Mouse (Mus musculus) brain, embryonic 14.5 days (tissue): ENCODE data around the gene Ifitm6. TPM values are rescaled to one million over a fixed set of nuclear protein-coding genes. Genes with fewer than 3 reads are reported as not detected.
"Not testable (repeated sequence)": the region's sequence is repeated elsewhere in the genome, so short reads cannot be mapped to it uniquely, and the experiment has no call there.

ENCODE experiments used
- DNase-seq: peaks from one replicate; pipeline ENCODE4 v3.0.0-alpha.2; 2011; ENCODE audit warnings: low read depth
- CTCF ChIP-seq: fragments of 200-500 bp; IDR thresholded peaks from 2 replicates; pipeline ENCODE4 v1.5.1; 2012; ENCODE audit warnings: inconsistent platforms, mild to moderate bottlenecking, moderate library complexity, borderline replicate concordance; ENCODE audit not compliant: insufficient read depth, insufficient read length; ENCODE audit errors: extremely low read depth
- POLR2A ChIP-seq: fragments of 200-500 bp; IDR thresholded peaks from 2 replicates; pipeline ENCODE4 v1.6.1; 2012; ENCODE audit warnings: mild to moderate bottlenecking, inconsistent platforms, borderline replicate concordance; ENCODE audit not compliant: poor library complexity, insufficient read depth, insufficient read length, severe bottlenecking; ENCODE audit errors: extremely low read depth
- polyA plus RNA-seq: library from polyadenylated mRNA; depleted of rRNA; stranded (reverse); fragments of >200 nt; gene quantifications from 2 replicates; pipeline ENCODE4 v1.2.3, GENCODE M21; 2012; rRNA removed

The Ifitm6 gene
- polyA plus RNA-seq, 1 experiment, result 0.77 TPM

DNA sequence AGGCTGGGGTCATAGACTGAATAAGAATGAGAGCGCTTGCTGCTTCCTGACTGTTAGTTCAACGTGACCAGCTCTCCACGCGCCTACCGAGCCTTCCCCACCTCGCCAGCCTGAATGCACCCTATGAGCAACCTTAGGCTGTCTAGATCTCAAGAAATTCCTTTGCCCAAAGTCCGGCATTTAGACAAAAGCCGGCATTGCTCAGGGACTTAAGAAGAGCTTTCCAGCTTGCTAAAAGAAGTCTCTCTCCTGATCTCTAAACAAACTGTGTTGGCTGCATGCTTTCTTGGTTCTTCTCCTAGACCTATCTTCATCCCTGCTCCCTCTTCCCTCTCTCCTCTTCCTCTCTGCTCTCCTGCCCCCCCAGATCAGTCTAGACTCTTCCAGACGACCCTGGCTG, 42.8 kb downstream of the Ifitm6 start:
- TF ChIP-seq CTCF (no peak), POLR2A (no peak)
- no peak for DNase-seq

DNA sequence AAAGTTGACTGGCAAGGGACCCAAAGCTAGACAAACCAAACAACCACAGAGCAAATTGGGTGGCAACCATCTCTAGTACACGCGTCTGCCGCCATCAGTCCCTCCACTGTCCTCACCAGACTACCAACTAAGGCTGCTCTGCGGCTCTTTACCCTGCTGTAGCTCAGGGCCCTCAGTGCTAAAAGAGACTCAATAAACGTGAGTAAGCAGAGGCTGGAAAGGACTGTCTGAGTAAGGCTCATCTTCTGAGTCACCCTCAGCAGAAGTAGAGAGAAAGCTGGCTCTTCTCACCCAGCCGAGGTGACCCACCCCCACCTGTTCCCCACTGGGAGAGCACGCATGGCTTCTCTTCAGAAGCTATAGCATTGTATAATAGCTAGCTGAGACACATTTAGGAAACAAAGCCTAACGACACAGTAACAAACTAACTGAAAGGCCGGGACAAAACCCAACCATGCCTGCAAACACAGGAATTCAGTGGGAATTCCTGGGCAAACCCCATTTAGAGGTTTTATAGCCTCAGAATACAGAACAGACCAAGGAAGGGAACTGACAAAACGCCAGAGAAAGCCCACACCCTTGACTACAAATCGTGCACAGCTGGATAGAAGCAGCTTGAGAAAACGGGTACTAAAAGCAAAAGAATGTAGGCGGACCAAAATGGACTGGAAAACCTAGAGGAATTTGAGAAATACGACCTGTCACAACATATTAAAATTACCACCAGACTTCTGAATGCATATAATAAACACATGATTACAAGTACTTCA, 44.1 kb downstream of the Ifitm6 start:
- no peak for TF ChIP-seq POLR2A
- TF ChIP-seq CTCF, result no peak
- no peak for DNase-seq

DNA sequence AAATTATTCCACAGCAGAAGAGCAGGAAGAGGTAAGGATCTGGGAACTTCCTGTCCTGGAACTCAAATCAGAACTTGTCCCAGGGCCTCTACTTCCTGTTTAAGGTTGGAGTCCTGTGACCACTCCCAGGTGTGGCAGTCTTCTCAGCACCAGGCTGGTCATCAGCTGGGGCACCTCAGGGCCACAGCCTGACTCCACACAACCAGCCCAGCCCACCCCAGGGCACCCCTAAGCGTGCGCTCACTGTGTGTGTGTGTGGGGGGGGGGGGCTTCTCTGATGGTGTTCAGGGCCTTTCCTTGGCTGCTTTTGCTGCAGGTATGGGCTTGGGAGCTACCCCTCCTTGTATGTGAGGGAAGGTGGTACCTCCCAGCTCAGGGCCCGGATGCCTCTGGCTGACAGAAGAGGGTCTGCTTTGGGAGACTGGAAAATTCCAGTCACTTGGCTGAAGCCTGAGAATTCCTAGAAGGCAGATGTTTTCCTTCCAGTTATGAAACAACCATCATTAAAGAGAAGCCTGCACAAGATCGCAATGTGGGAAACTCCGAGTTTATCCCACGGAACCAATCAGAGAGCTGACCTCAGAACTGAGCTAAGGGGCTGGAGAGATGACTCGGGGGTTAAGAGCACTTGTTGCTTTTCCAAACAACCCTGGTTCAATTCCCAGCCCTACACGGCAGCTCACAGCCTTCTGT, 46.1 kb downstream of the Ifitm6 start:
- TF ChIP-seq CTCF (no peak), POLR2A (no peak)
- DNase-seq, result no peak

DNA sequence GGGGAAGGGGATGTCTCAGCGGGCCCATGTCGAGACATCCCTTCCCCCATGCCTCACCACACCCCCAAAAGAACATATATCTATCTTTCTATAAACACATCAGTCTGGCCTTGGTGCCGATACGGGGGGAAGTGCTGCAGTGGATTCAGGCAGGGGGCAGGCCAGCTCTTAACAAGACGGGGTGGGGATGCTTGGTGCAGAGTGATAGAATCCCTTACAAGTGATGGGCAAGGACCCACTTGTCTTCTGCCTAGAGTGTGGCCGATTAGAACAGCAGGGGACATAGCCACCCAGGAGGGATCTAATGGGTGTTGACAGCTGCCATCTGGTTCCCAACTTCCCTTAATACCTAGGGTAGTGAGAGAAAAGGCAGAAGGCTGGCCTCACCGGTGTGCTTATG, 46.8 kb downstream of the Ifitm6 start:
- TF ChIP-seq CTCF (no peak), POLR2A (no peak)
- DNase-seq, result peak; percentile 14

DNA sequence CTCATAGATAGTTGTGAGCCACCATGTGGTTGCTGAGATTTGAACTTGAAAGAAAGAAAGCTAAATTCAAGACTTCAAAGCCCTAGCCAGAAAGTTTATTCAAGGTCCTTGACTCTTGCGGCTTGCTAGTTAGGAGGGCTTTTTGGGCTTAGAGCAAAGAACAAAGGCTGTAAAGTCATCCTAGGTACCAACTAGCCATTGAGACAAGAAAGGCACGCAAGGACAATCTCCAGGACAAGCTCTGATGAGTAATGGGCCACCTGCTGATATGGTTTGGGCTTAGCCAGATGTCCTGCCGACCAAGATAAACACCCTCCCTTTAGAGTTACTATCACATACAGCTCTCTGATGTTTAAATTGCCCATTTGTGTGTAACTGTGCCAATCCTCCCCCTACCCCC, 49.0 kb downstream of the Ifitm6 start:
- not testable (repeated sequence) for DNase-seq

DNA sequence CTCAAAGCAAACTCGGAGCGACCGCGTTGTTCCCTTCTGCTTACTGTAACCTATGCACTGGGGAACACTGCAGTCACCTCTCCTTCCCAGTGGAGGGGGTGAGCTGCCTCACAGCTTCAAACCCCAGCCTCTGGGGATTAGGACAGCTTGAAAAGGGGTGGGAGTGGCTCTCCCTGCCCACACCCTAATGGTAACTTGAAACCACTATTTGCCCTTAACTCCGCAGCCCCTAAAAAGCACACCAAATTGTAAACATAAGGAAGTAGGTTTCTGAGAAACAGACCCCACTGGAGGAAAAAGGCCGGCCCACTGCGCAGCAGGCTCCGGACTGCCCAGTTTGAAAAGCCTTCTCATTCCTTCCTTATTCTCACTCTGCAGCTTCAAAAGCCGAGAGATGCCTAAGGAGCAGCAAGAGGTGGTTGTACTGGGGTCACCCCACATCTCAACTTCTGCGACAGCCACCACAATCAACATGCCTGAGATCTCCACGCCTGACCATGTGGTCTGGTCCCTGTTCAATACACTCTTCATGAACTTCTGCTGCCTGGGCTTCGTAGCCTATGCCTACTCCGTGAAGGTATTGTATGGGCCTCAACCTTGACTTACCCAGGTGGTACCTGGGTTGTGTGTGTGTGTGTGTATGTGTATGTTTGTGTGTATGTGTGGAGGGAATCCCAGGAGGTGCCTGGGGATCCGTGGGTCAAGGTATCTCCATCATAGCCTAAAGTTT, 49.7 kb downstream of the Ifitm6 start:
- DNase-seq, result peak; percentile 22
- TF ChIP-seq POLR2A (no peak), CTCF (no peak)

DNA sequence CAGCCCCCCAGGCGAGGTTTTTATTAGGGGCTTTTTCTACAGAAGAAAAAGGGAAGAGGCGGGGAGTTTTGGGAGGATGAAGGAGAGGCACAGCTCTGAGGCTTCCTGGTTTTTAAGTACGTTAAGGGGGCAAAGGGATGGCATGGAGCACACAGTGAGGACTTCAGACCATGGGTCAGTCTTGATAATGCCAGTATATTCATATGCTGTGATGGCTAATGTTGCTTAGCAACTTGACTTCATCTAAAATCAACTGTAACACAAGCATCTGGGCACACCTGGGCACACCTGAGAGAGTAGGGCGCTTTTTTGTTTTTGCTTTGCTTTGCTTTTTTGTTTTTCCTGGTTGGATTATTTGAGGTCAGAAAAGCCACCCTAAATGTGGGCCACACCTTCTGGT, 50.8 kb downstream of the Ifitm6 start, which contains the start of gene Ifitm1:
Gene Ifitm1 (plus strand): TSS at position 301 of the 400 bp plus-strand sequence.
- no peak for TF ChIP-seq CTCF
- TF ChIP-seq POLR2A, result no peak
- no peak for DNase-seq

Other genes starting within 250 kb of the Ifitm6 start
- gene Syce1, start 230.1 kb downstream of the Ifitm6 start, polyA plus RNA-seq, result 0.15 and 0.18 TPM in 2 replicates
- gene Zfp941, start 195.7 kb downstream of the Ifitm6 start, polyA plus RNA-seq, result 7.7 and 12.8 TPM in 2 replicates
- 0.25 TPM in 1 of 2 replicates, not detected in the other for gene Urah, start 182.9 kb downstream of the Ifitm6 start, polyA plus RNA-seq
- gene Scgb1c1, start 172.4 kb downstream of the Ifitm6 start, polyA plus RNA-seq, result 0.23 TPM in 1 of 2 replicates, not detected in the other
- gene Odf3, start 170.1 kb downstream of the Ifitm6 start, polyA plus RNA-seq, result 0.06 and 0.07 TPM in 2 replicates
- gene Gm45785, start 161.6 kb downstream of the Ifitm6 start, polyA plus RNA-seq, result 0.19 and 0.21 TPM in 2 replicates
- 103 and 106 TPM in 2 replicates for gene Ric8a, start 161.0 kb downstream of the Ifitm6 start, polyA plus RNA-seq
- 26.9 and 32.1 TPM in 2 replicates for gene Bet1l, start 160.3 kb downstream of the Ifitm6 start, polyA plus RNA-seq
- gene Psmd13, start 136.0 kb downstream of the Ifitm6 start, polyA plus RNA-seq, result 138 and 146 TPM in 2 replicates
- gene Sirt3, start 135.6 kb downstream of the Ifitm6 start, polyA plus RNA-seq, result 41.3 and 46.9 TPM in 2 replicates
- not detected in 2 replicates for gene Cox8b, start 117.5 kb downstream of the Ifitm6 start, polyA plus RNA-seq
- gene Nlrp6, start 97.0 kb downstream of the Ifitm6 start, polyA plus RNA-seq, result 0.18 and 0.21 TPM in 2 replicates
- gene Pgghg, start 76.5 kb downstream of the Ifitm6 start, polyA plus RNA-seq, result 13.2 and 18.9 TPM in 2 replicates
- gene Ifitm5, start 67.6 kb downstream of the Ifitm6 start, polyA plus RNA-seq, result 0.78 and 7.3 TPM in 2 replicates
- gene Gm45717, start 62.0 kb downstream of the Ifitm6 start, polyA plus RNA-seq, result not detected in 2 replicates
- 153 and 201 TPM in 2 replicates for gene Ifitm2, start 61.9 kb downstream of the Ifitm6 start, polyA plus RNA-seq
- gene Ifitm1, start 50.7 kb downstream of the Ifitm6 start, polyA plus RNA-seq, result 23.4 and 31.8 TPM in 2 replicates
- 13.0 and 26.1 TPM in 2 replicates for gene Ifitm3, start 7.2 kb downstream of the Ifitm6 start, polyA plus RNA-seq
- gene Gm17387, start 11.2 kb upstream of the Ifitm6 start, polyA plus RNA-seq, result not detected in 2 replicates
- 151 and 166 TPM in 2 replicates for gene B4galnt4, start 43.2 kb upstream of the Ifitm6 start, polyA plus RNA-seq
- gene Pkp3, start 60.3 kb upstream of the Ifitm6 start, polyA plus RNA-seq, result 2.5 and 2.9 TPM in 2 replicates
- 1.8 and 2.1 TPM in 2 replicates for gene Sigirr, start 82.6 kb upstream of the Ifitm6 start, polyA plus RNA-seq
- 0.44 and 1.4 TPM in 2 replicates for gene Ano9, start 99.9 kb upstream of the Ifitm6 start, polyA plus RNA-seq
- gene Ptdss2, start 104.5 kb upstream of the Ifitm6 start, polyA plus RNA-seq, result 55.3 and 57.0 TPM in 2 replicates
- 35.2 and 41.2 TPM in 2 replicates for gene Rnh1, start 154.9 kb upstream of the Ifitm6 start, polyA plus RNA-seq
- 150 and 154 TPM in 2 replicates for gene Hras, start 176.1 kb upstream of the Ifitm6 start, polyA plus RNA-seq
- gene Lrrc56, start 176.2 kb upstream of the Ifitm6 start, polyA plus RNA-seq, result 19.8 and 22.8 TPM in 2 replicates
- 3.1 and 4.9 TPM in 2 replicates for gene Lmntd2, start 196.2 kb upstream of the Ifitm6 start, polyA plus RNA-seq
- 25.0 and 39.3 TPM in 2 replicates for gene Rassf7, start 197.9 kb upstream of the Ifitm6 start, polyA plus RNA-seq
- 19.9 and 47.1 TPM in 2 replicates for gene Phrf1, start 210.9 kb upstream of the Ifitm6 start, polyA plus RNA-seq
- gene Irf7, start 248.6 kb upstream of the Ifitm6 start, polyA plus RNA-seq, result 1.3 and 1.6 TPM in 2 replicates